Mouse (Mus musculus) gastrocnemius, adult 8-10 months (tissue): ENCODE data around the gene Tmem53. TPM values are rescaled to one million over a fixed set of nuclear protein-coding genes. Genes with fewer than 3 reads are reported as not detected.
A peak's percentile ranks its signal among the peaks of the same experiment; 100 is the strongest.

ENCODE experiments used
- DNase-seq, 2 experiments: peaks; one replicate each; pipeline ENCODE4 v3.0.0; 2022; ENCODE audit warnings: low spot score in 2 of 2
- total RNA-seq, 4 experiments: library from RNA; stranded (reverse); gene quantifications; 2 replicates each; pipeline ENCODE4 v1.2.4; 2022

Gene Tmem53
- total RNA-seq, result 1 to 10 TPM; 3.1 to 5.9 (median 4.6) TPM

DNA sequence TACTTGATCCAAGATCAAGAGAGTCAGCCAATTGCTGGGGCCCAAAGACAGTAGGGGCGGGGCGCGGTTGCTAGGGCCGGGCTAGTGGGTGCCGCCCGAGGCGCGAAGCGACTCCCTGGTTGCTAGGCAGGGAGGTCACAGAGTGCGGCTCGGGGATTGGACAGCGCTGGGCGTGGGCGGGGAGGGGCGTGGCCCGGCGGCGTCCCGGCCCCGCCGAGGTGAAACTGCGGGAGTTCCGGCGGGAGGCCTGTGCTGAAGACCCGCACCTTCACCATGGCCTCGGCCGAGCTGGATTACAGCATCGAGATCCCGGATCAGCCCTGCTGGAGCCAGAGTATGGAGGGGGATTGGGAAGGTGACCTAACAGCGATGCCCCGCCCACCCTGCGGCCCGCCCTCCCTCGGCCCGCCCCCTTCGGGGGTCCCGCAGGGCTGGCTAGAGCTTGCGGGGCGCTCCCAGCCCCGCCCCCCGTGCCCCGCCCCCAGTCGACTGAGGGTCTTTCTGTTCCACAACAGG lies at the start of gene Tmem53, which contains the start of gene Armh1:
TSS of gene Tmem53 (plus strand) at position 151 of the 516 bp plus-strand sequence.
TSS of gene Armh1 (minus strand) at position 325 of the 516 bp plus-strand sequence.
- peak; percentile 78 to 82 for DNase-seq

DNA sequence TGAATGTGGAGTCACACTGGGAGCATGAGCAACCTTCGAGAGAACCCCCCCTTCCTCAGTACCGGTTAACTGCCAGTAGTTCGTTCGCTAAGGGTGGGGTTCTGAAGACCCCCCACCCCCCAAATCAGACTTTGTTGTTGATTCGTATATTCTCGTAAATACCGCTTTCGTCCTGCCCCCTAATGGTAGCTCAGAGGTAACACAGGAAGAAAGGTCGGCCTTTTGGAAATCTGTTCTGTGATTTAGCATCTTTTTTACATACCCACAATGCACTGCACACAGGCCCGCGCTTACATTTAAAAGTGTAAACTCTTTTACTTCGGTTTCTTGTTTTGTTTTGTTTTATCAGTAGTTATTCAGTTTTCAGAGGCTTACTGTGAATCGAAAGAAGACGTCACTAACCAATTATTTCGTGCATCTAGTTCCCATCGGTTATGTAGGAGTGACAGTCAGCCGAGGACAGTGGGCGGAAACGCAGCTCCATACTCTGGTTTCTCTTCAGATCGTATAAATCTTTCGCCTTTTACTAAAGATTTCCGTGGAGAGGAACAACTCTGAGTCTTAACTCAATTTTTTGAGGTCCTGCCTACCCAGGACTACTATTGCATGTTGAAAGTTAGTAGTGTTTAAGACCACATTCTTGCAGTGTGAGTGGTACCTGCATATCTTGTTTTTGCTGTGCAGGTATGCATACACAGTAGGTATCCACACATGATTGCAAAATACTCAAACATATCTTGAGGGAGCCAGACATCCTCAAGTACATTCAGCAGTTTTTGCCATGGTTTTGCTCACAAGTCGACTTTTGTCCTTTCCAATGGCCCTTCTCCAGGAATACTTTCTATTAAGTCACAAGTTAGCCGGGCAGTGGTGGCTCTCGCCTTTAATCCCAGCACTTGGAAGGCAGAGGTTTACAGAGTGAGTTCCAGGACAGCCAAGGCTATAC lies 49.4 kb upstream of the Tmem53 start:
- no peak for DNase-seq

DNA sequence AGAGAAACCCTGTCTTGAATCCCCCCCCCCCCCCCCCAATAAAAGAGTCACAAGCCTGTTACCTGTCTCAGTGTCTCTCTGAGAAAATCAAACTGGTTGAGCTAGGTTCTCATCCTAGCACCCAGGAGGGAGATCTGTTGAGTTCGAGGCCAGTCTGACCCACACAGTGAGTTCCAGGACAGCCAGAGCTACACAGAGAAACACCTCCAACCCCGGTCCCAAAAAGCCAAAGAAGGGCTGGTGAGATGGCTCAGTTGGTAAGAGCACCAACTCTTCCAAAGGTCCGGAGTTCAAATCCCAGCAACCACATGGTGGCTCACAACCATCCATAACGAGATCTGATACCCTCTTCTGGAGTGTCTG lies 48.8 kb upstream of the Tmem53 start:
- DNase-seq, result no peak

DNA sequence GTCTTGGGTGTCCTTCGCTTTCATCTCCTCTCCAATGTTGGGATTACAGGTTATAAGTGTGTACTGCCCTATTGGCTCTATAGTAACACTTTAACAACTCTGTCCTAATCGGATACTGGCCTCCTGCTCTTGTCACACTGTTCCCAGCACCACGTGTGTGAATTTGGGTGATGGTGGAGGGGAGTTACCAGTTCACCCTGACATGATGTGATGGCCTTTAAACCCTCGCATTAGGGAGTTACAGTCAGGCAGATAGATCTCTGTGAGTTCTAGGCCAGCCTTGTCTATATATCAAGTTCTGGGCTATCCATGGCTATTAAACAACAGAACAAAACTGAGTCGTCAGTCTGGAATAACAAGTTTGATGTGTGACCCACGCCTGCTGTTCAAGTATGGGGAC lies 42.2 kb upstream of the Tmem53 start:
- no peak for DNase-seq

DNA sequence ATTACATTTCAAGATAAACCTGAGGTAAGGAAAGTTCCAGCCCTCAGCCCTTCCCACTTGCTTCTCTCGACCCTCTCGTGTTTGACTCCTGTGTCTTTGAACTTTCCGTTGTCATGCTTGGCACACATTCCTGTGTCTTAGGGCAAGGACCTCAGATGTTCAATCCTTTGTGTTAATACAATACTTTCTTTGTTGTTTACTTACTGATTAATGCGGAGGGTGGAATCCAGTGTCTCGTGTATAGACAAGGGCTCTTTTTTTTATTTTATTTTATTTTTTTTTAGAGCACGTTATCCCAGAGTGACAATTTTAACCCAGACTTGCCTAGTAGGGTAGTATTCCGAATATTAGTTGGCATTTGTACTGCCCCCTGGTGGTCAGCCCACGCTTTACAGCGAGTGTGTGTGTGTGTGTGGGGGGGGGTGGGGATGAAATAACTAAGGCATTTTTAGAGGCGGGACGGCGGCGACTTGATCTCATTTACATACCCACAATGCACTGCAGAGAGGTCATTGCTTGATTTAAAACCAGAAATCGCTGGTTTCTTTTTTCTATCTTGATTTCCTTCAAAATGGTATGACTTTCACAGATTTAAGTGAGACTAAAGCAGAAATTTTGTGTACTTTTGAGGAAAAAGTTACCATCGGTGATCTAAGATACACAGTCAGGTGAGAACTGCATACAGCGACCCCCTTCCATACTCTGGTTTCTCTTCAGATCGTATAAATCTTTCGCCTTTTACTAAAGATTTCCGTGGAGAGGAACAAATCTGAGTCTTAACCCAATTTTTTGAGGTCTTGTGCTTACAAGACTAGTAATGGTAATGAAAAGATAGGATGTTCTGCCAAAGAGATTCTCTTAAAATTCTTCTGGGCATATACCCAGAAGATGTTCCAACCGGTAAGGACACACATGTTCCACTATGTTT lies 41.3 kb upstream of the Tmem53 start:
- DNase-seq, result peak; percentile 70 to 73

DNA sequence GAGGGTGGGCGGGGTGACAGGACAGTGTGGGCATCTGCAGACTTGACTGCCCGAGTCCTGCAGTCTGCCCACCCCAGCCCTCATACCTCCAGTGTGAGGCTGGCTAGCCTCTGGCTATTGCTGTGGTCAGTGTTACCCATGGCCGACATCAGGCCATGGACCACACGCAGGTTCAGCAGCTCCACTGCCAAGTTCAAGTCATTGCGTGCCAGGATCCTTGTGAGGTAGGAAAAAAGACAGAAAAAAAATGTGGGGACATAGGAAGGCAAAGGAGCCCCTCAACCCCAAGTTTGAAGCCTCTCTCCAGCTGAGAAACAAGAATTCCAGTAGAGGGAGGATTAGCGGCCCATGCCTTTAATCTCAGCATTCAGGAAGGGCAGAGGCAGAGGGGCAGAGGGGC lies 37.5 kb upstream of the Tmem53 start:
- DNase-seq, result no peak

DNA sequence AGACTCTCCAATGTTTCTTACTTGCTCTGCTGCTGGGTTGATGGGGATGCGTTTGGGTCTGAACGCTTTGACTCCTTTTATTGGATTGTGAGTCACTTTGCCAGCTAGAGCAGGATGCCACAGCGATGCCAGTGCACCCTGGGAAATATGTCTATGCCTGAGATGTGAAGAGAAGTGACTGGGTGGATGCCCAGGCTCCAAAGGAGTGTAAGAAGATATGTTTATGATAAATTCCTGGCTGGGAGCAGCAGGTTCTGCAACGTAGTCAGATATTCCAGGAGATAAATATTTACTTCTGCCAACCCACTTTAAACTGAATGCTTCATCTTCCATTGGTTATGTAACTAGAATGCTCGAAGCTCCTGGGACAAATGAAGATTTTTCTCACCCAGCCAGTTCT lies 34.7 kb upstream of the Tmem53 start:
- no peak for DNase-seq

DNA sequence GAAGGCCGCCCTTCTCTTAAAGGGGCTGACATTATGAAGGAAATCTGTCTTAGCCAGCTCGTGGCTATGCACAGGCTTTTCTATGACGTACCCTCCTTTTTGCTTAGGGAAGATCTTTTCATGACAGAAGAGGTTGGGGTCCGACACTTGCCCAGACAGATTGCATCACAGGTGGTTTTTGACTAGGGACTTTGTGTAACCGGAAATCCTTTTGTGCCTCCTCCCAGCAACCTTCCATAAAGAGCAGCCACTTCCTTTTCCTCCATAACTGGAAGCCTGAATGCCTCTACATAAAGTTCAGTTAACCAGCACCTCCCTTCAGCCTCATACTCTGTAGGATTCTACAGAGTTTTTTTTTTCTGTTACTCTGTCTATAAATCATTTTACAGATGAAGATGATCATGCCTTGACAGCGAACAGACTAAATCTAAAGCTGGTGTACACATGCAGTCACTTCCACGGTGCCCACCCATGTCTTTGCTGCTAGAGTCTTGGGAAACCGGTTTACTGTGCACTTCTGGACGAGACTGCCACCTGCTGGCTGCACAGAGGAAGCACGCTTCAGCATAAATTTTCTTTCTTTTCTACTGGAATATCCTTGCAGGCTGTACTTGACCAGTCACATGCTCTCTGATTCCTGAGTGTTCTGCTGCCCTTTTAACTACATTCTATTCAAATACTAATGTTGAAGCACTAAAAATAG lies 33.1 kb upstream of the Tmem53 start:
- no peak for DNase-seq

DNA sequence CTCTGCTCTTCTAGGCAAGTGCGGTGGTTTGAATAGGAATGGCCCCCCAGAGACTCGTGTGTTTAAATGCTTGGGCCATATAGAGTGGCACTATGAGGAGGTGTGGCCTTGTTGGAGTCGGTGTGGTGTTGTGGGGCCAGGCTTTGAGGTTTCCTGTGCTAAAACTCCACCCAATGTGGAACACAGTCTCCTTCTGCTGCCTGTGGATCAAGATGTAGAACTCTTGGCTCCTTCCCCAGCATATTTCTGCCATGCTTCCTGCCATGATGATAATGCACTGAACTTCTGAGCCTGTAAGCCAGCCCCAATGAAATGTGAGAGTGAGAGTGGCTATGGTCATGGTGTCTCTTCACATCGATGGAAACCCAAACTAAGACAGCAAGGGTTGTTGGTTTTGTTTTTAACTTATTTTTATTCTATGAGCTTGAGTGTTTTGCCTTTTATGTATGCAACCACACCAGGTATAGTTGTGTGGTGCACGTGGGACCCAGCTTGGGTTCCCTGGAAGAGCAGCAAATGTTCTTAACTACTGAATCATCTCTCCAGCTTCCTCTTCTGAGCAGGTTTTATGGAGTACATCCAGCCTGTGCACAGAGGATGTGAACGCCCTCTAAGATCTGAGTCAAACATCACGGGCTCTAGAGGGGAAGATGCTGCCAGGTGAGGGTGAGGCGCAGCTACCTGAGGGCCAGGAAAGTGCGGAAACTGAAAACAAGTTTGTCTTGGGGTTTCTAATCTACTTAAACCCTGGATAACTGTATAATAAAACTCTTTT lies 30.8 kb upstream of the Tmem53 start:
- DNase-seq, result no peak

DNA sequence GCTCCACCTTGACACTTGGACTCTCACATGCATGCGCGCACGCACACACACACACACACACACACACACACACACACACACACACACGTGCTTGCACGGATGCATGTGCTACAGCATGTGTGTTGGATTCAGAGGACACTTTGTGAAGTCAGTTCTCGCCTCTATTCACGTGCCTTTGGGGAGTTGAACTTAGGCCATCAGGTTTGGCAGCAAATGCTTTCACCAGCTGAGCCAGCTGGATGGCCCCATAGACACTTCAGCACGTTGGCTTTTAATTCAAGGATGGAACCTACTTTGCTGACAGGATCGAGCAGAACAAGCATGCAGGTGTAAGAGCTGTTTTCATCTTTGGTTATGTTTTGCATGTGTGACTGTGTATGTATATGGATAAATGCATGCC lies 29.9 kb upstream of the Tmem53 start:
- no peak for DNase-seq

DNA sequence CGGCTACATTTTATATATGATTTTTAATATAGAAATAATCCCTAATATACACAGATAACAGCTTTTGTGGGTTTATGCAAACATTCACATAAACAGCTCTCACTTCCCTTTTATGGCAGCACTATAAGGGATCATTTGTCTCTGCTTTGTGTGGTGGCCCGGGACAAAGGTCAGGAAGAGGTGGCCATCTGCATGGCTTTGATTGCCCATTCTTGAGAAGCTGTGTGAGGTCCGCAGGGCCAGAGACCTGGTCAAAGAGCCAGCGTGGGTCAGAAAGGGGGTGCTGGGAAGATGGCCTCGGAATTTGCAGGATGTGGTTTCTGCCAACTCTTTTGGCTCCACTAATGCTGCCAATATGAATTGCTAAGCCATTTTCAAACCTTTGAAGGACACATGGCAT lies 28.8 kb upstream of the Tmem53 start:
- DNase-seq, result no peak

DNA sequence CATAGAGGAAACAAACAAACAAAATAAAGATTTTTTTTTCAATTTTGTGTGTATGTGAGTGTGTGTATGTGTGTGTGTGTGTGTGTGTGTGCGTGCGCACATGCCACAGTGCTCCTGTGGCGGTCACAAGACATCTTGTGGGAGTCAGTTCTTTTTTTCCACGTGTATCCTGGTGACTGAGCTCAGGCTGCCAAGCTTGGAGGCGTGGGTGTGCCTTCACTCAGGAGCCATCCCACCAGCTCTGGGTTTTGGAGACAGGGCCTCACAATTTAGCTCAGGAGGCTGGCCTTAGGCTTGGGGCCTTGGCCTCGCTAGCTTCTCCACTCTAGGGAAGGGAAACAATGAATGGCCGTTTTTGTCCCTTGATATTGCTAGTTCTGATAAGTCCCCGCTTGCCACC lies 27.6 kb upstream of the Tmem53 start:
- no peak for DNase-seq

DNA sequence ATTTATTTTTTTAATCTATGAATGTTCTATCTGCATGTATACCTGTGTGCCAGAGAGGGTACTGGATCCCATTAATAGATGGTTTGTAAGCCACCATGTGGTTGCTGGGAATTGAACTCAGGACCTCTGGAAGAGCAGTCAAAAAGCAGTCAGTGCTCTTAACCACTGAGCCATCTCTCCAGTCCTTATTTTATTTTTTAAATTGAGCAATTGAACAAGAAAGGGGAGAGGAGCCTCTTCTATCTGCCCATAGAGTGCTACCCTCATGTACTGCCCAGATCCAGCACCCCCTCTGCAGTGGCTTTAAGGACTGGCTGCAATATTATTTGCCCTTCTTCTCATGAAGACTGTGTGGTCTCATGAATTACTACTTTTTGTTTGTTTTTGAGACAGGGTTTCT lies 26.5 kb upstream of the Tmem53 start:
- no peak for DNase-seq

DNA sequence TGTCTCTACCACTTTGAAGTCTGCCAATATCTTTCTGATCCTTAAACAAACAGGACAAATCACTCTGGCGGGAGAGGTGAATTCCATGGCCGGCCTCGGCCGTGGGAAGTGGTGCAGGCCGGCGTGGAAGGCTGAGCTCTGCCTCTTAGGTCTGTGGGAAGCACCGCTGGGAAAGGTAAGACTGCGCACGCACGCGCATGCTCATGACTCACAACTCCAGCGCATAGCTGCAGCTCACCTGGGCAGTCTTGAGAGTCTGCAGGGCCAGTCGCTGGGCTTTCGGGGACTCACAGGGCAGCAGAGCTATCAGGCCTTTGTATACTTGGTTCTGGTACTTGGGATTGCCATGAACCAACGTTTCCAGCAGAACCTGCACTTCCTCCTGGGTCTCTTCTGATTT lies 22.2 kb upstream of the Tmem53 start:
- no peak for DNase-seq

DNA sequence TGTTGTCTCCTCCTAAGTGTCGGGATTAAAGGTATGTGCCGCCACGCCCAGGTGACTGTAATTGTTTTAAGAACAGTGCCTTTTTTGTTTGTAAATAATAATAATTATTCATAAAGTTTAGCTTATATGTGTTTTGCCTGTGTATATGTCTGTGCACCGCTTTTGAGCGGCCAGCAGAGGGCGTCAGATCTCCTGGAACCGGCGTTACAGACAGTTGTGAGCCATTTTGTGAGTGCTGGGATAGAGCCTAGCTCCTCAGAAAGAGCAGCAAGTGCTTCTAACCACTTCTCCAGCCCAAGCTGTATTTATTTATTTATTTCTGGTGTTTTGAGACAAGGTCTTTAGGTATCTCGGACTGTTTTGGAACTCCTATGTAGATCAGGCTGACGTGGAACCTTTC lies 21.4 kb upstream of the Tmem53 start:
- no peak for DNase-seq

DNA sequence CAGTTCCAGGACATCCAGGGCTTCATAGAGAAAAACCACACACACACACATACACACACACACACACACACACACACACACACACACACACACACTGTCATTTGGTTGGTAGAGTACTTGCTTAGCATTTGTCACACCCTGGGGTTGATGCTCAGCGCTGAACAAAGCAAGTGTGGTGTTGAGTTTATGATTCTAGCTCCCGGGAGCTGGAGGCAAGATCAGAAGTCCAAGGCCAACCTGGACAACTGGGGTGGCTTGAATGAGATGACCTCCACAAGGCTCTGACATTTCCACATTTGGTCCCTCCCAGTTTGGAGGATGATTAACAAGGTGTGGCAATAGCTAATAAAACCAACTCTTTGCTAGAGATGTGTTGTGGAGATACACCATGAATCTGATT lies 20.5 kb upstream of the Tmem53 start:
- DNase-seq, result no peak

DNA sequence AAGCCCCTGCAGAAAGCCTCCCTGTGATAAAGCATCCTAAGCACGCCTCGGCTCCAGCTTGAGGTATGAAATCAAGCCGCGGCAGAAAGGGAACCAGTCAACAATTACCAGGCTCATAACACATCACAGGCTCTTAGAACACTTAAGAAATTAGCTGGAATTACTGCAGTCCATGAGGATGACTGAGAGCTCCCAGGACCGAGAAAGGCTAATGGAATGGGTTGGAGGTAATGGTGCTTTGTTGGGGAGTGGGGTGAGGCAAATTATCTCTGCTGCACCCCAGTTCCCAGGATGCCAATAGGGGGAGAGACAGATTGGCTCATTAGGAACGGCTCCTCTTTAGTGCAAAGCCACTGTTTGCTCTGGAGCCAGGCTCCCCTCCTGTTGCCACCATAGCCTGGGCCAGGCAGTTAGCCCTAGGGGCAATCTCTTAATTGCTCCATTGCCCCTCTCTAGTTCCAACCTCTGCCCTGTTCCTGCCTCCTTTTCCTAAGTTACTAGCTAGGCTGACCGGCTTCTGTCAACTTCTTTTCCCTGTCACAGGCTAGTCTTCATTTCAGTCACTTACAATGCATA lies 17.5 kb upstream of the Tmem53 start:
- no peak for DNase-seq

DNA sequence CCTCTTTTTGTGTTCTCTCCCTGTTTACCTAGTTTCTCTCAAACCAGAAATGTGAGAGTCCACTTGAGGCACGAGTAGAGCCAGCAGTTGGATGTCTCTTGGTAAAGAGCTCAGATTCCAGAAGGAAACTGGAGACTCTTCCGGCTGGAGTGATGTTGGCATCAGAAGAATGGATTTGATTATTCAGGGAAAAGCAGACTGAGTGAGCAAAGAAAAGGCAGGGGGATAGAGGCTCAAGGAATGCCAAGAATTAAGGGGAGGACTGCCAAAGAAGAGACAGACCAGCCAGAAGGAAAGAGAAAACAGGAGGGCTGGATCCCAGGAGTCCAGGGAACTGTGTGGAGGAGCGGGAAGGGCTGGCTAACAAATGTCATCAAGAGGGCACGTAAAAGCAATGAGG lies 15.9 kb upstream of the Tmem53 start:
- DNase-seq, result no peak

DNA sequence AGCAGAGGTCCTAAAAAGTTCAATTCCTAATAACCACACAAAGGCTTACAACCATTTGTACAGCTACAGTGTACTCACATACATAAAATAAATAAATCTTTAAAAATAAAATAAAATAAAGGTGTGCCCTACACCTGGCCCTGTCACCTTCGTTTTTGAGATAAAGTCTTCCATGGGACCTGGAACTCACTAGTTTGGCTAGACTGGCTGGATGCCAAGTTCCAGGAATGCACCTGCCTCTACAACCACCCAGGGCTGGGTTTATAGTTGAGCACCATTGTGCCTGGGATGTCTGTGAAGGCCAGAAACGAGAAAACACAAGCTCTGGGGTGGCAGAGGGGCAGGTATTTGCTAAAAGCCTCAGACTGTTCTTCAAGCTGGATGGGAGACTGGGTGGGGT lies 12.6 kb upstream of the Tmem53 start:
- DNase-seq, result no peak

DNA sequence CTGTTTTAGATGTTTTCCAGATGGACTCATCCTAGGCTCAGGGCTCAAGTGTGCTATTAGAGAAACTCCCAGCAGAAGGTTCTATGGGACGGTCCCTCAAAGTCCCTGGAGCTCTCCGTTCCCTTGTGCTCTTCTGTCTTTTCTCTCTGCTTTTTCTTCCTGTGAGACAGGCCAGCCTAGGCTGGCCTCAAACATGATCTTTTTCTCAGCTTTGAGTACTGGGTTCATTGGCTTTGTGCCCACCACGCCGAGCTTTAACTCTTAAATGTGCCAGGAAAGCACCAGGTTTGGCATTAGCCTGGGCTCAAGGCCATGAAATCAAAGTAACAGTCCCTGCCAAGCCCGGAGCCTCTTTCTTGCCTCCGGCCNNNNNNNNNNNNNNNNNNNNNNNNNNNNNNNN lies 10.9 kb upstream of the Tmem53 start:
- DNase-seq, result no peak
